Mouse (Mus musculus) MEL-GATA-1-ER (cell line): ENCODE results near the gene Phospho1.
"Not testable (repeated sequence)": the region's sequence is repeated elsewhere in the genome, so short reads cannot be mapped to it uniquely, and the experiment has no call there.

Experiments used
- DNase-seq: peaks from one replicate; pipeline ENCODE4 v3.0.0-alpha.2; 2012; ENCODE audit warnings: low read depth; ENCODE audit errors: extremely low read depth

The Phospho1 gene

DNA sequence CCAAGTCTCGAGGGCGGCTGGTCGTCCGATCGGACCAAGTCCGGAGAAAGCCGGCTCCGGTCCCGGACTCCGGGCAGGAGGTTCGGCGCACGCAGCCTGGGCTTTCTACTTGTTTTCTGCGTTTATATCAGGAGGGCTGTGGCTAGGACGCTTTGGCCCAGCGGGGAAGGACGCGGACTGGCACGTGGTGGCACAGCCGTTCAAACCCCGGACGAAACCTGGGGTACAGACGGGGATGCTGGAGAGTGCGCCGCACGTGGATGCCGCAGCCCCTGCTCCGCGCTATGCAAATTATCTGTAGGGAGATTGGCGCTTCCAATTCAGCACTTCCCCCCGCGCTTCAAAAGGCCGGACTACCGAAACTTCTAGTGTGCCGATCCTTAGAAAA lies 35.2 kb downstream of the Phospho1 start:
- DNase-seq: peak; percentile 66

DNA sequence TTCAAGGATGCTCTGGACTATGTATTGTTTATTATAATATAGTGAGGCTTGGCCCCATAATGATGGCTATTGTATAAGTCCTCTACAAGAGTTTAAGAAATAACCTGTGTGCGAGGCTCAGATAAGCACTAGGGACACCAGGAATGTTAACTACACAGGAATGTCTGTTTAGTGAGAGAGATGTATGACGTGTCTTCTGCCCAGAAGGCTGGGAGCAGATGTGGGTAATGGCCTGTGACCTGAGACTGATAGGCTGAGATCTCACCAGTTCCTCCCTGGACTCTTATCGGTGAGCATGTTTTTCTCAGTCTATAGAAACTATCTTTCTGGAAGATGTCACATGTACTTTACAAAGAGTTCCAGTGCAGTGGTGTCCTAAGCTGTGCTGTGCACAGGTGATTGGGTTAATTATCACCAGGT lies 35.8 kb downstream of the Phospho1 start:
- peak; percentile 40 for DNase-seq

- DNase-seq: no peak
Observed at GRCm38 (mm10) chr11:95861397-95861796, 37.1 kb downstream of the Phospho1 start.

GRCm38 (mm10) chr11:95869442-95869841 lies 45.1 kb downstream of the Phospho1 start:
- no peak for DNase-seq

GRCm38 (mm10) chr11:95869918-95870470 lies 45.7 kb downstream of the Phospho1 start:
- DNase-seq: peak; percentile 39

DNA sequence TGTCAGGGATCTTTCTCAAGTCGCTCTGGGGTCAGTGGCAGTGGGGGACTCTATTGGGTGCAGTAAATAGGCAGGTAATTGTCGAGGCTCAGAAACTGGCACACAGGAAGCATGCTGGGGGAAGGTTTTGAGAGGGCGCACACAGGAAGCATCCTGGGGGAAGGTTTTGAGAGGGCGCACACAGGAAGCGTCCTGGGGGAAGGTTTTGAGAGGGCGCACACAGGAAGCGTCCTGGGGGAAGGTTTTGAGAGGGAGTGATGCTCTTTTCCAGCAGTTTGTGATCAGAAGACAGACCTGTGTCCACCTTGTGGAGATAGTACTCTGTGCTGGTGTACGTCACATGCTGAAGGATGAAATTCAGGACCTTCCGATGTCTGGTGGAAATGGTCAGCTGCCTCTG lies 51.5 kb downstream of the Phospho1 start:
- DNase-seq: peak; percentile 35

DNA sequence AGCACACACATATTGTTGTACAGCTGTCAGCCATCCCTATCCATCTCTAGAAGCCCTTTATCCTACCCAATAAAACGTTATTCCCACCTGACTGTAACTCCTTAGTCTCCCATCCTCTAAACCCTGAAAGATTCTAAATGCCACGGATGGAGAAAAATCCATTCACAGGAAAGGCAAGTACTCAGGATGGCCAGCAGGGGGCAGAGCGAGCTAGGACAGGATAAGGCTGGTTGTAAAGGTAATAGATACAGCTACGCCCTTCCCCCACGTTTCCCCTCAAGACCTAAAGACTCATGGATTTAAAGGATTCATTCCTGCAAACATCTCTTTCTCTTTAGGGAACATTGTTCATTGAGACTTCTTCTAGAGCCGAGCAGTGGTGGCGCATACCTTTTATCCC lies 52.0 kb downstream of the Phospho1 start:
- DNase-seq: peak; percentile 55

GRCm38 (mm10) chr11:95879861-95880260 lies 55.6 kb downstream of the Phospho1 start:
- DNase-seq: not testable (repeated sequence)
